In the genomic region with DNA sequence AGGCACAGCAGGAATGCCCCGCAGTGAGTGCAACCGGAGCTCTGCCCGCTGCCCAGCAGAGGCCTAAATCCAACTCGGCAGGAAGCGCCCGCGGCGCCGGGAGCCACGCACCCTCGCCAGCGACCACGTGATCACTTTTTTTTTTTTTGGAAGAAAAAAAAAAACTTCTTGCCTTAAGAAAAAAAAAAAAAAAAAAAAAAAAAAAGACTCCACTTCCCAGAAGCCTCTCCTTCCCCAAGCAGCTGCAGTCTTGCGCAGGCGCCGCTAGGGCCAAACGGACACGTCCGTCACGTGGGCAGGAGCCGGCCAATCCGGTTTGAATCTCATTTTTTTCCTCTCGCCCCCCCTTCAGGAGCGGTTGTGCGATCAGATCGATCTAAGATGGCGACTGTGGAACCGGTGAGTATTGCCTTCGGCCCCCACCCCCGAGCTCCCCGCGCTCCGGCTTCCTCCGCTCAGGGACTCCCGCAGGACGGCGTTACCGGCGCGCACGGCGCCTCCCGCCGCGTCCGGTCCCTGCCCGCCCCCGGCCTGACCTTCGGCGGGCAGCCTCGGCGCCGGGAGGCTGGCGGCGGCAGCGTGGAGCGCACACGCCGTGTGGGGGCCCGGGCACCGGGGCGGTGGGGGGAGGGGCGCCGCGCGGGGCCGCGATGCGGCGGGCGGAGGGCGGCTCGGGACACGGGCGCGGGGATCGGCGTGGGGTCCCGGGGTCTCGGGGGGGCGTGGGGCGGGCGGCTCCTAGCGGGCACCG, we compare ENCODE assay signal across 8 mouse cellular contexts. TPM values are rescaled to one million over a fixed set of nuclear protein-coding genes. Genes with fewer than 3 reads are reported as not detected.
DNase-seq lines count a peak whose midpoint lies in the region; ATAC-seq lines count a peak whose summit lies in the region.

No protein-coding gene starts in this region.

- H3K27me3 ChIP-seq in hindbrain, embryonic 16.5 days (replicated peaks; ENCODE audit: control insufficient read depth, insufficient read depth, low read length): no peaks in the 10 kb centered on the region

- peak; percentile 94 for DNase-seq in WW6 (ENCODE audit: low read depth, low spot score)
- DNase-seq in cerebellum, postnatal 4 days (ENCODE audit: low spot score in 2 of 2): peak; percentile 90 to 95
- DNase-seq in gastrocnemius, adult 18-20 months (ENCODE audit: low spot score): peak; percentile 99
- peak; percentile 96 to 97 for DNase-seq in left cerebral cortex, adult 18-20 months (ENCODE audit: low spot score in 2 of 2)
- peak; percentile 99 for DNase-seq in right cerebral cortex, adult 18-20 months
- peak; percentile 89 for DNase-seq in urinary bladder, postnatal 10 days (ENCODE audit: low spot score)

- H3K27ac ChIP-seq in hindbrain, embryonic 16.5 days (ENCODE audit: low read depth, low read length): peak overlapping the region; percentile 97
- peak overlapping the region; percentile 99 for H3K27ac ChIP-seq in macrophage

- H3K36me3 ChIP-seq in hindbrain, embryonic 16.5 days (ENCODE audit: control insufficient read depth, insufficient read depth, low read length): no peaks in the 10 kb centered on the region
- no peaks in the 10 kb centered on the region for H3K36me3 ChIP-seq in macrophage (ENCODE audit: inconsistent target)

- peak; percentile 95 for ATAC-seq in hindbrain, embryonic 16.5 days

- under 1% methylated on average over 65 of the region's 85 CpGs for WGBS in hindbrain, embryonic 16.5 days
- 1% methylated on average over 68 of the region's 85 CpGs for WGBS in macrophage (ENCODE audit: missing documents)

- peaks cover 14% of the 10 kb centered on the region for H3K4me1 ChIP-seq in hindbrain, embryonic 16.5 days (ENCODE audit: control insufficient read depth, insufficient read depth, low read depth, low read length)

- H3K4me3 ChIP-seq in hindbrain, embryonic 16.5 days (ENCODE audit: low read length): peak overlapping the region; percentile 100
- peak overlapping the region; percentile 53 for H3K4me3 ChIP-seq in macrophage (ENCODE audit: inconsistent target)

- H3K4me2 ChIP-seq in hindbrain, embryonic 16.5 days (ENCODE audit: low read length): peak overlapping the region; percentile 95

- no peaks in the 10 kb centered on the region for H3K9me3 ChIP-seq in hindbrain, embryonic 16.5 days (ENCODE audit: control insufficient read depth, low read length)

- H3K79me2 ChIP-seq in macrophage (ENCODE audit: inconsistent target): peaks cover 43% of the 10 kb centered on the region

- peak overlapping the region; percentile 99 for H3K9ac ChIP-seq in hindbrain, embryonic 16.5 days (ENCODE audit: low read depth, low read length)

RNA-seq across cellular contexts. Expression of a gene that starts 1.1 kb away (rescaled TPM):
- total RNA-seq in gastrocnemius, adult 18-20 months (2021): 100 to 1,000 TPM; 119 to 137 TPM
- polyA plus RNA-seq in hindbrain, embryonic 16.5 days (2015; fragmentation: Nextera tagmentation; extraction: Ambion mirVana): 315 and 352 TPM in 2 replicates
- 100 to 1,000 TPM; 189 to 215 TPM for total RNA-seq in left cerebral cortex, adult 18-20 months (2021)
- 100 to 1,000 TPM in 2 of 26 experiments, 10 to 100 TPM in 24; 18.7 to 150 (median 37.0) TPM for total RNA-seq in macrophage (2018; cell fraction: chromatin; rRNA removed)
- total RNA-seq in macrophage (2018; cell fraction: cytosol; rRNA removed): 100 to 1,000 TPM in 11 of 26 experiments, 10 to 100 TPM in 15; 60.9 to 124 (median 88.6) TPM
- 100 to 1,000 TPM in 2 of 26 experiments, 10 to 100 TPM in 24; 20.7 to 114 (median 38.6) TPM for total RNA-seq in macrophage (2018; cell fraction: nucleus; rRNA removed)
- polyA plus RNA-seq in macrophage (2018): 68.5 to 182 TPM (median 95.8 TPM) in 3 replicates

RNA-seq across cellular contexts. Expression of a gene that starts 37.8 kb away (rescaled TPM):
- total RNA-seq in gastrocnemius, adult 18-20 months (2021): 10 to 100 TPM; 45.5 to 46.4 TPM
- 45.7 and 47.5 TPM in 2 replicates for polyA plus RNA-seq in hindbrain, embryonic 16.5 days (2015; fragmentation: Nextera tagmentation; extraction: Ambion mirVana)
- 10 to 100 TPM; 43.7 to 46.0 TPM for total RNA-seq in left cerebral cortex, adult 18-20 months (2021)
- total RNA-seq in macrophage (2018; cell fraction: chromatin; rRNA removed): 100 to 1,000 TPM in 9 of 26 experiments, 10 to 100 TPM in 17; 45.8 to 159 (median 88.1) TPM
- total RNA-seq in macrophage (2018; cell fraction: cytosol; rRNA removed): 10 to 100 TPM; 16.3 to 28.3 (median 23.1) TPM
- 100 to 1,000 TPM in 1 of 26 experiments, 10 to 100 TPM in 25; 29.1 to 111 (median 68.4) TPM for total RNA-seq in macrophage (2018; cell fraction: nucleus; rRNA removed)
- polyA plus RNA-seq in macrophage (2018): 20.2 to 38.0 TPM (median 29.5 TPM) in 3 replicates

Comparison
In these comparisons a context has a peak if more than half of its experiments do, and no peak if none do; other contexts are left out.
1. Peak in every context shown above with its lines: DNase-seq, ATAC-seq, H3K4me3 ChIP-seq and H3K27ac ChIP-seq.